Mouse (Mus musculus) monocyte, adult 59 days (primary cell): ENCODE data around the gene Mrpl50. TPM values are rescaled to one million over a fixed set of nuclear protein-coding genes. Genes with fewer than 3 reads are reported as not detected.

ENCODE experiments used
- total RNA-seq, 2 experiments: library from RNA; stranded (reverse); gene quantifications; one replicate each; pipeline ENCODE4 v1.2.4; 2023

The Mrpl50 gene
- 1 to 10 TPM; 8.3 to 9.6 TPM for total RNA-seq

GRCm38 (mm10) chr4:49520572-49521340 is at the start of gene Mrpl50, which contains the start of gene Zfp189:
Mrpl50 (minus strand) TSS chr4:49521093.
Zfp189 (plus strand) TSS chr4:49521176.

GRCm38 (mm10) chr4:49549383-49549782 is 28.5 kb upstream of the Mrpl50 start, which contains the start of gene Aldob:
Aldob (minus strand) TSS chr4:49549546.

GRCm38 (mm10) chr4:49506386-49506785 is 14.5 kb downstream of the Mrpl50 start, which contains the start of gene Baat:
Baat (minus strand) TSS chr4:49506557.

GRCm38 (mm10) chr4:49473435-49474100 is 47.3 kb downstream of the Mrpl50 start, which contains the start of gene Acnat1:
Acnat1 (minus strand) TSS chr4:49473912.

Other genes with a start within 250 kb of the Mrpl50 start
- not detected for gene Acnat2, start 112.9 kb downstream of the Mrpl50 start, total RNA-seq
- not detected for gene Acnat1, start 47.2 kb downstream of the Mrpl50 start, total RNA-seq
- gene Baat, start 14.5 kb downstream of the Mrpl50 start, total RNA-seq, result not detected
- 1 to 10 TPM; 1.0 to 3.0 TPM for gene Zfp189, start 83 bp upstream of the Mrpl50 start, total RNA-seq
- not detected for gene Aldob, start 28.5 kb upstream of the Mrpl50 start, total RNA-seq
- not detected for gene Tmem246, start 76.8 kb upstream of the Mrpl50 start, total RNA-seq
- 10 to 100 TPM; 76.3 to 77.0 TPM for gene Rnf20, start 110.9 kb upstream of the Mrpl50 start, total RNA-seq
- gene Ppp3r2, start 160.9 kb upstream of the Mrpl50 start, total RNA-seq, result not detected